Mouse (Mus musculus) layer of hippocampus, adult 9-11 months (tissue): ENCODE data around the gene Vac14.

Experiments used
- DNase-seq: peaks from one replicate; pipeline ENCODE4 v3.0.0; 2022

Vac14 gene

DNA sequence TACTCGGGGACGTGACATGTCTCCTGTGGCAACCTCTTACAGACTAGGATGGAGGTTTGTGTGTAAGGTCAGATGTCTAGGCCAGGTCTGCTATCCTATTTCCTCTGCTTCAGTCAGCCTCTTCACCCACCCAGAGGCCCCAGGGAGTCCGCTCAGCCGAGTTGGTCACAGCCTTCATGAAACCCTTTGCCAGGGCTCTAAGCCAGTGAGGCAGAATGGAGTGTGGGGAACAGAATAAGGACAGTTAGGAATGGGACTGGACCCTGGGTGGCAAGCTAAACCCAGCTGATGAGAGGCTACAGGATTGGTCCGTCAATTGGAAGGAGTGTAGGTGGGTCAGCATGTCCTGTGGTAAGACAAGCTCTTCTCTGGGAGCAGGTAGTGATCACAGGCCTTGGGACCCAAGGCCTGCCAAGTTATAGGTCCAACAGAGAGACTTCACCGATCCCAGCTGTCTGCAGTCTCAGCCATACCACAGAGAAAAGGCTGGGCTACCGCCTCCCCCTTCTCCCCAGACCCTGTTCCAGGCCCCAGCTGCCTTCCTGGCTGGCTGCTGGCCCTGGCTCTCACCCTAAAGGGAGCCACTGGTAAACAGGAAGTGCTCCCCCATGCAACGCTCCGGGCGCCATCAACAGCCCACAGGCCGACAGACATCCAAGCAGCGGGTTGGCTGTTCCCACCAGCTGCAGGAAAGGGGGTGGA lies 100.7 kb downstream of the Vac14 start:
- DNase-seq = peak; percentile 63

DNA sequence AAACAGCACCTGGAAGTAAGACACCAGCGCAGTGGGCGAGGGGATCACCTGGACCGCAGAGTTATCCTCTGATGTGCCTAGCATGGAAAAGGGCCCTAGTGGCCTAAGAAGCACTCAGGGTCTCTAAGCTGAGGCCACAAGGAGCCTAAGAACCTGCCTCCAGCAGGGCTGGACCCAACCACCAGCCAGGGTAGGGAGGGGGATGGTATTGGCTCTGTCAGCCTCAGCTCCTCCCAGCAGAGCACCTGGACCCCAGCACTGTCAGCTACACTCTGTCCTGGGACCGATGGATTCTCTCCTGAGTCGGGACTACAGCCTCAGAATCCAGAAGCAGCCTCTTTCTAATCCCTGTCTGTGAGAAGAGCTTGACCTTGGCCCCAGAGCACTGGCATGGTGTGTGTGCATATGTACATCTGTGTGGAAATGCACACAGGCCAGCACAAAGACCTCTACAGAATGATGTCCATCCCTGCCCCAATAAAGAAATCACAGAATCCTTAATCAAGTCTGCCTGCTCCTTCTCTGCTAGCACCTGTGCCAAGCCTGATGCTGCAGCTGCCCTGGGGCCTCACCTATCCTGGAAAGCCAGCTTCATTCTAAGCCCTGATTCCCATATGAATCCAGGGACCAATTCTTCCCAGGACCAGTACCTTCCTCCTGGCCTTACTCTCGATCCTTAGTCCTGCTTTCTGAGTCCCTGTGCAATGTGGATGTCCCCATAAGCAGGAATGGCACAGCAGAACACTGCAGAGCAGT lies 101.7 kb downstream of the Vac14 start:
- no peak for DNase-seq

DNA sequence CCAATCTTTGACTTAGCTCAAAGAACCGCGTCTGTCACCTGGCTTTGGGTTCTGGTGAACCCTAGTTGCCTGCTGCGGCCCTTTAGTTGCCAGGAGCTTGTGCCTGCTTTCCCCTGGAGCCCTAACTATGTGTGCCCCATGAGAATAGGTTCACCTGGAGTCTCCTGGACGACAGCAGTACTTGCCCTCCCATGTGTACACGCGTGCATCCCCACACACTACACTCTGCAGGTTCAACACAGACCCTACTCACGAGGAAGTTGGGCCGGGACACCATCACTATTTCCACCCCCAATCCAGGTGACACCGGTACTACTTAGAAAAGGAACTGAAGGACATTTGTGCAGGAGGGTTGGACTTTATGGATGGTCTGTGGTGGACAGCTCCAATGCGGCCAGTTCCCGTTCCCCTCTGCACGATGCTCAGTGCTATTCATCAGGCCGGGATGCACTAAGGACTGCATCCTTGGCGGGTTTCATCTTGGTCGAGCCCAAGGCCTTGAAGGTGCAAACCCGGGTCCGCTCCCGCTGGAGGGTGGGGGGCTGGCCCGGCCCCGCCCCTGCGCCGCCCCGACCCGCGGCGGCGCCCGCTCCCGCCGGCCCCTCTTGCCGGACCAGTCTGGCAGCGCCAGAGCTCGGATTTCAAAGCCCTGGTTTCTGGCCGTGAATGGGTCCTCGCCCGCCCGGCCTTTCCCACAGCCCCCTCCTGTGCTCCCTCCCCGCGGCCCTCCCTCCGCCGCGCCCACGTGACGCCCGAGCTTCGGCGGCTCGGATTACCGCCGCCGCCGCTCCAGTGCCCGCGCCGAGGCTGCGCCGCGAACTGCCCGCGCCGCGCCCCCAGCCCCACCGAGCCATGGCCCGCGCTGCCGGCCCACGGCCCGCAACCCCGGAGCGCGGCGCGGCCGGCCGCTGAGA lies 102.6 kb downstream of the Vac14 start, which contains the start of gene Mtss1l:
Gene Mtss1l (plus strand): TSS at position 792 of the 914 bp plus-strand sequence.
- DNase-seq = peak; percentile 71

- no peak for DNase-seq
Measured at GRCm38 (mm10) chr8:110721606-110722413, 103.4 kb downstream of the Vac14 start.

- DNase-seq = no peak
Measured at GRCm38 (mm10) chr8:110722414-110723011, 104.1 kb downstream of the Vac14 start.

GRCm38 (mm10) chr8:110724493-110724892 lies 106.1 kb downstream of the Vac14 start:
- no peak for DNase-seq

DNA sequence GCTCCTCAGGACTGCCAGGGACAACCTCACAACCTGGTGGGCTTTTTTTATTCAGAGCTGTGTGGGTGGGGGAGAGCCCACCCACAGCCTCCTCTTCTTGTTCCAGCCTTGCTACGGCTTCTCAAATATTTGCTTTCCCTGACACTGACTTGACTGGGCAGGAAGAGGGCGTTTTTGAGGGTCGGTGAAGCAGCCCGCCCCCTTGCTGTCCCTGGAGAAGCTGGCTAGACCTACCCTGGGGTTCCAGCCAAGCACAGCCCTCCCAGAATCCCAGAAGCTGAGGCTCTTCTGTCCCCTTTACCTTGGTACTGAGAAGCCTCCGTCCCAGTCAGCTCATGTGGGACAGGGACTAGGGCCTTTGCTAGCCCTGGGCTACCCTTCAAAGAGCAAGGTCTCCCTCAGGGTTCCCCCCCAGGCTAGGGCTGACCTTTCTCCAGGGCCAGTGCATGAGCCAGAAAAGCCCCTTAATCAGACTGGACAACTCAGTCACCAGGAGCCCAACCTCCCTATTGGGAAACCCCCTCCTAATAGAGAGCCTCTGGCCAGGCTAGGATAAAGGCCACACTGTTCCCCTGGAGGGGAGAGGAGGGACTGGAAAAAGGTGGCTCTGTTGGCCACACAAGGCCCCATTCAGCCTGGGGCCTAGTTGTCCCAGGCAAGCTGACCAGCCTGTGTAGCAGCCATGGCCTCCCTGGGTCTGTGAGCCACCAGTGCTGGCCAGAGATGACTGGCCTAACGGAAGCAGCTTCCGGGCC lies 106.9 kb downstream of the Vac14 start:
- peak; percentile 91 for DNase-seq

- no peak for DNase-seq
Measured at GRCm38 (mm10) chr8:110726893-110727292, 108.5 kb downstream of the Vac14 start.

GRCm38 (mm10) chr8:110731346-110731859 lies 113.0 kb downstream of the Vac14 start:
- DNase-seq = no peak

- DNase-seq = no peak
Measured at GRCm38 (mm10) chr8:110733036-110733435, 114.7 kb downstream of the Vac14 start.

DNA sequence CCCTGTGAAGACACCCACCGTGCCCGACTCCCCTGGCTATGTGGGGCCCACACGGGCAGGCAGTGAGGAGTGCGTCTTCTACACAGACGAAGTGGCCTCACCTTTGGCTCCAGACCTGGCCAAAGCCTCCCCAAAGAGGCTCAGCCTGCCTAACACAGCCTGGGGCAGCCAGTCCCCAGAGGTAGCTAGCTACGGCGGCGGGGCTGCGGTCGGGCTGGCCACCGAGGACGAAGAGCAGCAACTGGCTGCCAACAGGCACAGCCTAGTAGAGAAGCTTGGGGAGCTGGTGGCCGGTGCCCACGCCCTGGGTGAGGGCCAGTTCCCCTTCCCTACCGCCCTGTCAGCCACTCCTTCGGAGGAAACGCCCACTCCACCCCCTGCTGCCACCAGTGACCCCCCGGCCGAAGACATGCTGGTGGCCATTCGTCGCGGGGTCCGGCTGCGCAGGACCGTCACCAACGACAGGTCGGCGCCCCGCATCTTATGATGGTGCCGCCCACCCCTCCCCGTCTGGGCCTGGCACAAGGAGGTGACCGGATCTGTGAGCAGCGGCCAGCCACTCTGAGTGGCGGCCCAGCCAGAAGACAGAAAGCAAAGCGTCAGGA lies 120.3 kb downstream of the Vac14 start:
- DNase-seq = no peak

- DNase-seq = no peak
Measured at GRCm38 (mm10) chr8:110740629-110741175, 122.3 kb downstream of the Vac14 start.

- DNase-seq = no peak
Measured at GRCm38 (mm10) chr8:110741816-110742451, 123.5 kb downstream of the Vac14 start.

DNA sequence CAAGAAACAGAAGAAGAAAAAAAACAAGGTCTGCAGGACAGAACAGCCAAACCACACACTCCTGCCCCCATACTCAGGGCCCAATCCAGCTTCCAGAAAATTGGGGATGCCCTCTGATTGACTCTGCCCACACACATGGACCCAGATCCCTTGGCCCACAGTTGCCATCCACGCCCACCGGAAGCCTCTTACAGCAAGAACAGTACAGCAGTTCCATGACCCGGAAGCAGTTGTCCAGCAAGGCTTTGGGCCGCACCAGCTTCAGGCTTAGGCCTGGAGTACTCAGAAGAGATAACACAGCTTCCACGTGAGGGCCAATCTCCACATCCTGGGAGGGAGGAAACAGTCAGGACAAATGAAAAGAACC lies 124.0 kb downstream of the Vac14 start:
- no peak for DNase-seq

DNA sequence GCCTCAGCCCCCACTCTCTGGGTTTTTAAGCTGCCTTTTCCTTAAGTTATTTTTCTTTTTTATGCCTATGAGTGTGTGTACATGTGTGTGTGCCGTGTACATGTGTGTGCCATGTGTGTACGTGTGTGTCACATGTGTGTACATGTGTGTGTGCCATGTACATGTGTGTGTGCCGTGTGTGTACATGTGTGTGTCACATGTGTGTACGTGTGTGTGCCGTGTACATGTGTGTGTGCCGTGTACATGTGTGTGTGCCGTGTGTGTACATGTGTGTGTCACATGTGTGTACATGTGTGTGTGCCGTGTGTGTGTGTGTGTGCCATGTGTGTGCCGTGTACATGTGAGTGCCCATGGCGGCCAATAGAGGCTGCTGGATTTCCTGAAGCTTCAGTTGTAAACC lies 126.8 kb downstream of the Vac14 start:
- DNase-seq = no peak

DNA sequence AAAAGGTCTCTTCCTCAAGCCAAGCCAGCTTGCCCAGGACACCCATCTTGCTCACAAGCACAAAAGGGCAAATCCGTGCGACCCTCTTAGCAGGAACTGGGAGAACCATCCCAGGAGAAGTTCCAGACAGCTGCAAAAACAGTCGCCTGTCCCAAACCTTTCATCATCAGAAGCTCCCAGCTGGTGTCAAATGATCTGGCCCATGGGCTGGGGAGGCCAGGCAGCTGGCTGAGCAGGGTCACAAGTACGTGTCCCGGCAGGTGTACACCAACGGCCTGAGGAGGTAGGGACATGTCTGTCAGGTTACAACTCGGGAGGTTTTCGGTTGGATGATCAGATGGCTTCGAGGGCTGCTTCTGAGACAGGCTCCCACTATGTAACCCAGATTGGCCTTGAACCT lies 128.3 kb downstream of the Vac14 start:
- DNase-seq = no peak

DNA sequence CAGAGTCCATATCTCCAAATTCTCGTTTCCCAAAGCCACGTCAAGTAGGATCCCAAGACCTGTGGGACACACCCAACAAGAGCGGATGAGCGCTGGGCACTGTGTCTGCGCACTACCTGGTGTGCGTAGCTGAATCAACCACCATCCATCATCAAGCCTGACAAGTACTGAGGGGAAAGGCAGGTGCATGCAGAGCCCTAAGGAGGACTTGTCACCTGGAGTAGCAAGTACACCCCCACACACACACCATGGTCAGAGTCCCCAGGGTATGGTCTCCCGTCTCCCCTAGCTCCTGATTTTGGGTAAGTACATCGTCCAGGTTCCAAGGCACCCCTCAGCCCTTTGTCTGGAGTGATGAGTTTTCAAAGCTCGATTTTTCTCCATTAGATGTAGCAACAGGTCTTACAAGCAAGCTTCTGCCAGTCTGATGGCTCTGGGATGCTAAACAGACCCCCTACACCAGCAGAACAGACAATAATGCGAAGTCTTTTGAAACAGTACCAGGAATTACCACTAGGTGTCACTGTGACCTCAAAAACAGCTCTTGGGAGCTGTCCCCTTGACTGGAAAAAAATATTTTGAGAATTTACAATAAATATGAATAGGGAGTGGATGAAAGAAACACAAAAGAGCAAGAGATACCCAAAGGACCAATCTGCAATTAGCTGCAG lies 131.2 kb downstream of the Vac14 start:
- no peak for DNase-seq

GRCm38 (mm10) chr8:110750269-110750668 lies 131.9 kb downstream of the Vac14 start:
- DNase-seq = no peak

GRCm38 (mm10) chr8:110751490-110751889 lies 133.1 kb downstream of the Vac14 start:
- DNase-seq = no peak
